ENCODE assay signal across 21 mouse cellular contexts in the genomic region with DNA sequence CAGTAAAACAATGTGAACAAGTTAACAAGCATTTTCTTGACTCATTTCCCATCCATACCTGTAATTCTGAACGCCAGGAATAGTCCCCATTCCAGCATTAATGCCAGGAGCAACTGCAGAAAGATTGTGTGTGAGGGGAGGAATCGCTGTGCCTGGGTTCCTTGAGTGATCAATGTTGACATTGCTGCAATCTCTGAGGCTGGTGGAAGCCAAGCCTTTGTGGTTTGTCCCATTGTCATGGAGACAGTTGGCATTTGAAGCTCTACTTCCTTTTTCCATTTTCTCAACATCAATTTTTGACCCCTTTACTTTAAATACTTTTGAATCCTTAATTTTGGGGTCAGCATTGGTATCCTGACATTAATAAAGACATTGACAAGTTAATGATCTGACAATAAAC. TPM values are rescaled to one million over a fixed set of nuclear protein-coding genes. Genes with fewer than 3 reads are reported as not detected.
"Had no signal": no experiment of that assay in that cellular context is flagged by ENCODE, and none has a peak within 500 bp of the region (broad histone marks: within the 10 kb centered on the region; RNA-seq: fewer than 3 reads in every experiment).

No protein-coding gene starts in this region.

- H3K27me3 ChIP-seq: liver, embryonic 13.5 days; liver, embryonic 15.5 days; lung, embryonic 15.5 days; midbrain, embryonic 13.5 days; midbrain, embryonic 15.5 days; neural tube, embryonic 12.5 days; stomach, embryonic 15.5 days had no signal

- H3K9me3 ChIP-seq: liver, embryonic 13.5 days; liver, embryonic 15.5 days; lung, embryonic 15.5 days; megakaryocyte, embryonic 14.5 days; midbrain, embryonic 13.5 days; midbrain, embryonic 15.5 days; neural tube, embryonic 12.5 days; stomach, embryonic 15.5 days had no signal

- DNase-seq: liver, embryonic 13.5 days; liver, postnatal 0 days; lung, adult 2 months; lung, postnatal 14 days; right cerebral cortex, postnatal 14 days; thymus, adult 2 months; thymus, postnatal 25 days; thymus, postnatal 4 days had no signal

- H3K36me3 ChIP-seq: liver, embryonic 13.5 days; liver, embryonic 15.5 days; lung, embryonic 15.5 days; midbrain, embryonic 13.5 days; midbrain, embryonic 15.5 days; neural tube, embryonic 12.5 days; stomach, embryonic 15.5 days had no signal

- ATAC-seq: liver, postnatal 0 days; midbrain, embryonic 13.5 days; midbrain, embryonic 15.5 days had no signal

- H3K9ac ChIP-seq: liver, embryonic 13.5 days; liver, embryonic 15.5 days; liver, postnatal 0 days; lung, embryonic 15.5 days; midbrain, embryonic 13.5 days; midbrain, embryonic 15.5 days; neural tube, embryonic 12.5 days; stomach, embryonic 15.5 days had no signal

- H3K27ac ChIP-seq: liver, embryonic 13.5 days; liver, embryonic 15.5 days; lung, embryonic 15.5 days; macrophage; midbrain, embryonic 13.5 days; midbrain, embryonic 15.5 days; neural tube, embryonic 12.5 days; stomach, embryonic 15.5 days; stomach, postnatal 0 days had no signal

- H3K4me3 ChIP-seq: liver, embryonic 13.5 days; liver, embryonic 15.5 days; lung, embryonic 15.5 days; megakaryocyte, embryonic 14.5 days; midbrain, embryonic 13.5 days; midbrain, embryonic 15.5 days; neural tube, embryonic 12.5 days; stomach, embryonic 15.5 days had no signal

- H3K4me2 ChIP-seq: liver, embryonic 11.5 days; liver, embryonic 13.5 days; liver, embryonic 15.5 days; lung, embryonic 15.5 days; midbrain, embryonic 11.5 days; midbrain, embryonic 13.5 days; midbrain, embryonic 15.5 days; neural tube, embryonic 12.5 days; stomach, embryonic 15.5 days had no signal

- H3K4me1 ChIP-seq: liver, embryonic 13.5 days; liver, embryonic 15.5 days; lung, embryonic 15.5 days; megakaryocyte, embryonic 14.5 days; midbrain, embryonic 13.5 days; midbrain, embryonic 15.5 days; neural tube, embryonic 12.5 days; stomach, embryonic 15.5 days had no signal

RNA-seq across cellular contexts. Expression of a gene that starts 32.7 kb away (rescaled TPM):
- total RNA-seq: neutrophil, adult 5-6 weeks had no signal
- polyA plus RNA-seq: liver, embryonic 11.5 days; liver, embryonic 13.5 days; liver, embryonic 15.5 days; liver, postnatal 0 days; lung, adult 2 months; lung, embryonic 15.5 days; macrophage; midbrain, embryonic 11.5 days; midbrain, embryonic 13.5 days; midbrain, embryonic 15.5 days; neural tube, embryonic 12.5 days; thymus, adult 2 months; urinary bladder, adult 2 months had no signal
